Mouse (Mus musculus) monocyte, adult 5-6 weeks (primary cell): ENCODE measurements around the gene Zfp39. TPM values are rescaled to one million over a fixed set of nuclear protein-coding genes. Genes with fewer than 3 reads are reported as not detected.

Experiments used
- ATAC-seq: fragments of 153-309, 156-312 bp; replicated peaks from 2 replicates; pipeline ENCODE4 v1.8.0; 2017; ENCODE audit warnings: mild to moderate bottlenecking; ENCODE audit not compliant: low TSS enrichment, insufficient number of reproducible peaks, severe bottlenecking, poor library complexity, low FRiP score
- total RNA-seq: library from RNA; stranded (forward); fragments of 200-1000, 200-491, 200-594 nt; gene quantifications from 3 replicates; pipeline ENCODE4 v1.2.3, GENCODE M21; 2017

Gene Zfp39
- 9.4 to 12.8 TPM (median 10.7 TPM) in 3 replicates for total RNA-seq

- peak; percentile 92 for ATAC-seq
Observed at GRCm38 (mm10) chr11:58903511-58904409, at the start of gene Zfp39. Gene Zfp39, minus strand, starts transcription at chr11:58904225.

- ATAC-seq = no peak; the same call in 1 of the 2 replicates
Observed at GRCm38 (mm10) chr11:58953351-58954169, 49.5 kb upstream of the Zfp39 start.

- ATAC-seq = no peak
Observed at GRCm38 (mm10) chr11:58951210-58951609, 47.2 kb upstream of the Zfp39 start.

GRCm38 (mm10) chr11:58949480-58950431 is 45.7 kb upstream of the Zfp39 start:
- ATAC-seq = no peak

GRCm38 (mm10) chr11:58948542-58949479 is 44.8 kb upstream of the Zfp39 start, which contains the start of gene Hist3h2ba:
Gene Hist3h2ba, plus strand, starts transcription at chr11:58948920.
- ATAC-seq = peak; percentile 72

- ATAC-seq = no peak
Observed at GRCm38 (mm10) chr11:58947798-58948528, 43.9 kb upstream of the Zfp39 start.

GRCm38 (mm10) chr11:58947306-58947705 is 43.3 kb upstream of the Zfp39 start:
- no peak for ATAC-seq

GRCm38 (mm10) chr11:58944136-58944535 is 40.1 kb upstream of the Zfp39 start:
- ATAC-seq = no peak

GRCm38 (mm10) chr11:58939088-58939439 is 35.0 kb upstream of the Zfp39 start:
- no peak for ATAC-seq

GRCm38 (mm10) chr11:58938322-58939087 is 34.5 kb upstream of the Zfp39 start, which contains the start of gene Rnf187:
Gene Rnf187, minus strand, starts transcription at chr11:58938916.
- ATAC-seq = peak; percentile 97

- no peak for ATAC-seq
Observed at GRCm38 (mm10) chr11:58937909-58938308, 33.9 kb upstream of the Zfp39 start.

- no peak for ATAC-seq
Observed at GRCm38 (mm10) chr11:58931576-58931975, 27.6 kb upstream of the Zfp39 start.

- no peak for ATAC-seq
Observed at GRCm38 (mm10) chr11:58930254-58930653, 26.2 kb upstream of the Zfp39 start.

- no peak for ATAC-seq
Observed at GRCm38 (mm10) chr11:58929641-58930040, 25.6 kb upstream of the Zfp39 start.

- no peak for ATAC-seq
Observed at GRCm38 (mm10) chr11:58929055-58929454, 25.0 kb upstream of the Zfp39 start.
